Mouse (Mus musculus): ENCODE results near the gene Atox1.

DNA sequence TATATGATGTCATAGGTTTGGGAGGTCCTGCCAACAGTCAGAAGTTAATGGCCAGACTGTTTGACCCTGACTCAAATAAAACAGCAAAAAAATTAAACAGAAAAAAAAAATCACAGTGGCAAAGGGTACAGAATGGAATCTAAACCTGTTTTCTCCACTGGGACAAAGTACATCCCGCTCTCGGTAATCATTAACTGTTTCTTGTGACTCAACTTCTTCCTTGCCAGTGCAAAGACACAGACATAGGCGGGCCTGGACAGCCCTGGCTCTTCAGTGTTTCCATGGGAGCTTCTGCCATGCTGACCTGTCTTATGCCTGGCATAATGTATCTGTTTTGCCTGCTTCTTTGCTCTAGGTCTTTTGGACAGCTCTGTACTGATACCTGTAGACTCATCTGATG lies 4.1 kb upstream of the Atox1 start:
- no peak for TF ChIP-seq CTCF (IDR thresholded peaks at IDR 0.05; ENCODE audit: extremely low read depth, insufficient read length, insufficient replicate concordance, low read depth, low read length)
- TF ChIP-seq POLR2A (IDR thresholded peaks at IDR 0.05; ENCODE audit: low read depth, low read length), result no peak
